Mouse (Mus musculus) ES-Bruce4 (cell line): Measurements from ENCODE around the gene Cyp2g1. TPM values are rescaled to one million over a fixed set of nuclear protein-coding genes. Genes with fewer than 3 reads are reported as not detected.
"Not testable (repeated sequence)": the region's sequence is repeated elsewhere in the genome, so short reads cannot be mapped to it uniquely, and the experiment has no call there.

Source experiments
- H3K27ac ChIP-seq: 2 replicates; pipeline ENCODE4 v1.5.1; 2012; ENCODE audit warnings: low read length, inconsistent platforms; ENCODE audit not compliant: insufficient read depth
- H3K27me3 ChIP-seq: 2 replicates; pipeline ENCODE4 v1.6.1; 2012; ENCODE audit warnings: mild to moderate bottlenecking, low read length, inconsistent platforms; ENCODE audit not compliant: control insufficient read depth, poor library complexity, insufficient read depth, severe bottlenecking
- H3K36me3 ChIP-seq: 2 replicates; pipeline ENCODE4 v1.6.1; 2012; ENCODE audit warnings: inconsistent platforms, mild to moderate bottlenecking, low read length, moderate library complexity; ENCODE audit not compliant: control insufficient read depth, poor library complexity, insufficient read depth, severe bottlenecking
- H3K4me1 ChIP-seq: one replicate; pipeline ENCODE4 v1.8.1; 2011; ENCODE audit warnings: low read length; ENCODE audit not compliant: control insufficient read depth, insufficient read depth
- H3K4me3 ChIP-seq: 2 replicates; pipeline ENCODE4 v1.5.1; 2011; ENCODE audit warnings: low read depth, mild to moderate bottlenecking, low read length
- H3K9ac ChIP-seq: 2 replicates; pipeline ENCODE4 v1.6.1; 2012; ENCODE audit warnings: low read depth, mild to moderate bottlenecking, inconsistent platforms; ENCODE audit not compliant: poor library complexity, severe bottlenecking
- H3K9me3 ChIP-seq: replicated peaks from 2 replicates; pipeline ENCODE4 v1.6.1; 2012; ENCODE audit warnings: mild to moderate bottlenecking, low read length, inconsistent platforms; ENCODE audit not compliant: control insufficient read depth, poor library complexity, insufficient read depth, severe bottlenecking
- CTCF ChIP-seq: IDR thresholded peaks from one replicate; pipeline ENCODE4 v1.8.1; 2011; ENCODE audit warnings: low read depth, low read length
- EP300 ChIP-seq: IDR thresholded peaks from 2 replicates; pipeline ENCODE4 v1.6.1; 2011; ENCODE audit warnings: low read depth, low read length; ENCODE audit not compliant: insufficient read depth
- POLR2A ChIP-seq: IDR thresholded peaks from one replicate; pipeline ENCODE4 v1.8.1; 2011; ENCODE audit warnings: low read length; ENCODE audit not compliant: insufficient read depth
- polyA plus RNA-seq: library from polyadenylated mRNA; stranded (reverse); fragments of >200 nt; gene quantifications from 2 replicates; pipeline ENCODE4 v1.2.4, GENCODE M21; 2011; ENCODE audit warnings: low read depth; ENCODE audit not compliant: missing spikeins, insufficient read depth, insufficient read length

Cyp2g1 gene
- polyA plus RNA-seq, 1 experiment: not detected

DNA sequence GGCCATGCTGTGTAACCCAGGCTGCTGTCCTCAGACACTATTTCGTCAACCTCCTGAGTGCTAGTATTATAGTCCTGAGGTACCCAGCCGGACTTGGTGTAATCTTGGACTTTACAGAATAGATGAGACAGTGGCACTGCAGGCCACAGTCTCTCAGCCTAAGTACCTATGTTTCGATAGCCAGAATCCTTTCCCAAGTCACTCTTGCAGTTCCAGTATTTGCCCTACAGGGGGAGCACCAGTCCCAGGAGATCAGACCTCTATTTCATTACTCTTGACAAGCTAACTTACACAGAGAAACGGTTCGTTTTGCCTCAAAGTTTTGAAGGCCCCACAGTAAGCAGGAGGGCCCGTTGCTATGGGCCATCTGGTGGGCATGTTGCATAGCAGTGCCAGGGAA is 30.2 kb upstream of the Cyp2g1 start:
- Histone ChIP-seq H3K9ac (no peak overlapping the region), H3K36me3 (no peaks in the 10 kb centered on the region), H3K4me1 (peaks cover 3% of the 10 kb centered on the region), H3K27me3 (no peaks in the 10 kb centered on the region), H3K4me3 (no peak overlapping the region), H3K9me3 (no peaks in the 10 kb centered on the region; the same call in 1 of the 2 replicates), H3K27ac (no peak overlapping the region)
- TF ChIP-seq EP300: no peak
- no peak for TF ChIP-seq POLR2A
- TF ChIP-seq CTCF: peak; percentile 7

DNA sequence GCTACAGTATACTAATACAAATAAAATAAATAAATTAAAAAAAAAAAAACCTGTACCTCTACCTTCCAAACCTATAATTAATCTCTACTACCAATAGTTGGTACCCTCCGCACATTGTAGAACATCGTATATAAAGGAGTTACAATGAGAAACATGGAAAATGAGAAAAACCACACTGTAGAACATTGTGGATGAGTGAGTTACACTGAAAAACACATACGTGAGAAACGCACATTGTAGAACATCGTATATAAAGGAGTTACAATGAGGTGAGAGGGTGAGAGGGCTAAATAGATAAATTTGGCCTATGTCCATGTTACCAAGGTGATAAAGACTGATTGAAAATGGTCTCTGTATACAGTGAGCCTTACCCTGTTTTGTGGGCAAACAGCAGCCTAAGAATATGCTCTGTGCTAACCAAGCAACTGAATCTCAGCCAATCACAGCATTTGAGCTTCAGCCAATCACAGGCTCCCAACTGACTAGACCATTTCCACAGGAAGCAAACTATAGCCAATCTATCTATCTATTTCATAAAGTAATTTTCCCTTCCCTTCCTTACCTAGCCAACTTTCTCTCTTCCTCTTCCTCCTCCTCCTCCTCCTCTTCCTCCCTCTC is 28.8 kb upstream of the Cyp2g1 start:
- no peaks in the 10 kb centered on the region for H3K27me3 ChIP-seq
- peaks cover 5% of the 10 kb centered on the region for H3K9me3 ChIP-seq
- no peak overlapping the region for H3K27ac ChIP-seq
- no peaks in the 10 kb centered on the region for H3K36me3 ChIP-seq
- TF ChIP-seq POLR2A: no peak
- no peak for TF ChIP-seq EP300
- TF ChIP-seq CTCF: no peak
- no peak overlapping the region for H3K9ac ChIP-seq
- no peak overlapping the region for H3K4me3 ChIP-seq
- peaks cover 3% of the 10 kb centered on the region for H3K4me1 ChIP-seq

DNA sequence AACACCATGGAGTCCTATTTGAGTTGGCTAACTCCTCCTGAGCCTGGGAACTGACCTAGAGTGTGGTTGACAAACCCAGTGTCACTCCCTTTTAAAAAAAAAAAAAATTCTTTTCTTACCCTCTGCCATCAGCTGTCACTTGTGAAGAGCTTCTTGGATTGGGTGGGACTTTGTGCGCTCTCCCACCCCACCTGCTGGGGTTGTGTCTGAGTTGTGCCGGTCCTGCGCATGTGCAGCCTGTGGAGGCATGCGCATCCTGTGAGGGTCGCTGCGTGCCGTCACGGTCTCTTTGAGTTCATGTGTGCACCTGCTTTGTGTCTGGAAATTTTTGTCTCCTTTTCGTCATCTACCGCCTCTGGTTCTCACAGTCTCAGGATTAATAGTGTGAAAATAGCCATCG is 28.2 kb upstream of the Cyp2g1 start:
- Histone ChIP-seq H3K9me3 (peaks cover 5% of the 10 kb centered on the region), H3K4me3 (no peak overlapping the region), H3K9ac (no peak overlapping the region), H3K4me1 (peaks cover 3% of the 10 kb centered on the region), H3K36me3 (no peaks in the 10 kb centered on the region), H3K27ac (no peak overlapping the region), H3K27me3 (no peaks in the 10 kb centered on the region)
- TF ChIP-seq CTCF: peak; percentile 31
- no peak for TF ChIP-seq EP300
- no peak for TF ChIP-seq POLR2A

DNA sequence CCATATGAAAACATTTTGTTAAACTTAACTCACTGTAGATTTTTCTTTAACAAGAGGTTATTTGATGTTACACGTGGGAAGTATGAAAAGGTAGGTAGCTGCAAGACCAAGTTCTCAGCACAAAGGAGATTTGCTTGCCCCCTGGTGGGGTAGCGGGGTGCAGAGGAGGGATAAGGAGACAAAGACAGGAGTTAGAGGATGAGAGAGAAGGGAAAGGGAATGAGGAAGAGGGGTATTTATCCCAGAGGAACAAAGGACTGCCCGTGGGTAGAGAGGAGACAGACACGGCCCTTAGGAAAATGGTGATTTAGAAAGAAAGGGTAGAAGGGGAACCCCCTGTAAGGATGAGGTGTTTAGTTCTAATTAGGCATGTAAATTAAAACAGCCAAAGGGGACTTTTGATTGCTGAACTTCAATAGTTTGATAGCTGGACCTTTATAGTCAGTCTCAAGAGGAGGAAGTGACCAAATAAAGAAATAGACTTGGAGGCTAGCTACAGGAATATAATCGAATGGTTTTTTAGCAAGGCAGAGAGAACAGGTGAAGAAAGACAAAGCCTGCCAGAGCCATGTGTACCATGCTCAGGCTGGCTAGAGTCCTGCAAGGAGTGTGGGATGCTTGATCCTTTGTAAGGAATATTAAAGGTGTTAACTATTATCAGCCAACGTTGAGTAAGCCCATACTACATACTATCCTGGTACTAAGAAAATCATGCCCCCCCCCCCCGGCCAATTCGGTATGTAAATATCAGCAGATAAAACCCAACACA is 27.5 kb upstream of the Cyp2g1 start:
- Histone ChIP-seq H3K27ac (peak overlapping the region; percentile 69; the same call in 1 of the 2 replicates), H3K4me3 (no peak overlapping the region)

DNA sequence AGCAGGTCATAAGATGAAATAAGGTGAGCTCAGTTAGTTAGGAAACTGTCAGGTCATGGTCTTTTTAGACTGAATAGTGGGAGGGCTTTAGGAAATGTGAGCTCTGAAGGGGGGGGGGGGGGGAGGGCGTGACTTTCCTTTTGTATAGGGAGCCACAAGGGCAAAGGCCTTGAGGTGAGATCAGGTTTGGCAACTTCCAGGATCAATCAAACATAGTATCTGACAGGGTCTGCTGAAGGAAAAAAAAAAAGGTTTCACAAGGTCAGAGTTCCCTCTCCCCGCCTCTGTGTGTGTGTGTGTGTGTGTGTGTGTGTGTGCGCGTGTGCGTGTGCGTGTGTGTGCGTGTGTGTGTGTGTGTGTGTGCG is 26.9 kb upstream of the Cyp2g1 start:
- Histone ChIP-seq H3K4me1 (peaks cover 5% of the 10 kb centered on the region), H3K27ac (peak overlapping the region; percentile 55), H3K36me3 (no peaks in the 10 kb centered on the region), H3K4me3 (peak overlapping the region; percentile 11; the same call in 1 of the 2 replicates), H3K27me3 (no peaks in the 10 kb centered on the region), H3K9ac (no peak overlapping the region), H3K9me3 (peaks cover 5% of the 10 kb centered on the region)
- TF ChIP-seq EP300: 0 out of 2 replicates have a peak, but pooled peaks have one; percentile 30
- TF ChIP-seq POLR2A: no peak
- TF ChIP-seq CTCF: no peak

More for the DNA sequence above, 27.5 kb upstream of the Cyp2g1 start:
- Histone ChIP-seq H3K4me1 (peaks cover 5% of the 10 kb centered on the region), H3K27me3 (no peaks in the 10 kb centered on the region), H3K9me3 (peaks cover 5% of the 10 kb centered on the region), H3K36me3 (no peaks in the 10 kb centered on the region), H3K9ac (no peak overlapping the region)
- TF ChIP-seq CTCF (no peak), EP300 (no peak), POLR2A (no peak)

DNA sequence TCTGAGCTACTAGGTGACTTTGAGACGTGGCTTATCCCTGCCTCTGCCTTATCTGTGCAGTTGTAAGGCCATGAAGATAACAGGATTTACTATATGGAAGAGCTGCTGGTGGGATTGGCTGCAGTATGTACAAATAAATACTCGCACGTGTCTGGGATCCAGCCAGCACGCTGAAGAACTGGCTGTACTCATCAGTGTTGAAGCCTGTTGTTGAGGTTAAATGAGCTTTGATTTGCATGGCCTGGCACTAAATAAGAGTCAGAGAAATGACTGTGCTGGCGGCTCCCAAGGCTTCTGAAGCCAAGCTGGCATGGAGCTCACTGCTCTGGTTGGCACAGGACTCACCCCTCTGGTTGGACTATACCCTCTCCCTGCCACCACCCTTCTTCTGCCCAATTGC is 25.5 kb upstream of the Cyp2g1 start:
- H3K9me3 ChIP-seq: peaks cover 5% of the 10 kb centered on the region
- H3K36me3 ChIP-seq: no peaks in the 10 kb centered on the region
- TF ChIP-seq POLR2A (no peak), CTCF (no peak), EP300 (no peak)
- no peak overlapping the region for H3K27ac ChIP-seq
- no peak overlapping the region for H3K9ac ChIP-seq
- H3K4me1 ChIP-seq: peaks cover 5% of the 10 kb centered on the region
- no peak overlapping the region for H3K4me3 ChIP-seq
- H3K27me3 ChIP-seq: no peaks in the 10 kb centered on the region

DNA sequence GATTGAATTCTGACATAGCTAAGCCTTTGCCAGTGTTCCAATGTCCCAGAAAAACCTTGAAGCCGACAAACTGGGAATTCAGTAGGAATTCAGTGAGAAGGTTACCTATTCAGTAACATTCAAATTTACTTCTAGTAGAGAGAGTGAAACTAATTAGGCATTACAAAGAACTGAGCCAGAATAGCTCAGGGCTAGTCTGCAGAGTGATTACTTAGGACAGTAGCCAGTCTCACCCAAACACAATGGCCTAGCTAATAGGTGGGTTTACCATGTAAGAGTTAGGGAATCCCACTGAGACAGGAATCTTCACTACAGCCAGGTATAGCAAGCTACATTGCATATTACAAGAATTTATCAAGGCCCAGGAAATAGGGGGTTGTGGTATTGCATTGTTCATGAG is 22.7 kb upstream of the Cyp2g1 start:
- H3K27me3 ChIP-seq, H3K9me3 ChIP-seq, H3K9ac ChIP-seq, H3K27ac ChIP-seq, H3K36me3 ChIP-seq, H3K4me3 ChIP-seq, H3K4me1 ChIP-seq: not testable (repeated sequence)
